Mouse (Mus musculus) G1E (cell line): Measurements from ENCODE around the gene Chd6.

Source experiments
- CTCF ChIP-seq: IDR thresholded peaks from 2 replicates; pipeline ENCODE4 v1.5.1; 2012; ENCODE audit warnings: low read depth, low read length, inconsistent platforms, mixed read lengths
- GATA1 ChIP-seq: IDR thresholded peaks from 2 replicates; pipeline ENCODE4 v1.6.1; 2012; ENCODE audit warnings: borderline replicate concordance, low read length, inconsistent platforms, mixed read lengths
- TAL1 ChIP-seq: conservative IDR thresholded peaks from 2 replicates; pipeline ENCODE4 v1.6.1; 2012; ENCODE audit warnings: low read depth, low read length, inconsistent platforms, mixed read lengths

DNA sequence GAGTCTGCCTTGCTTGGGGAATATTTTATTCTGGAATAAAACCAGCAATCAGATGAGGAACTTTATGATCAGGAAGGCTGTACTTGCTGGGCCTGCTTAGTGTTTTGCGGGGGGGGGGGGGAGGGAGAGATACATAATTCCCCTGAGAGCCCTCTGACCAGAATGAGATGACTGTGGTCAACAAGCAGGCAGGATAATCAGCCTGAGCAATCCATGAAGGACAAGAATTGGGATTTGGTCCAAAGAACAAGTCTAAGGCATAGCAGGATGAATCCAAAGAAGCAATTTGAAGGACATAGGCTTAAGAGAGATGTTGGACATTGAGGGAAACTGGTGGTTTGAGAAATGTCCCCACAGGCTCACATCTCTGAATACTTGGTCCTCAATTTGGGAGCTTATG is 130.2 kb downstream of the Chd6 start:
- TF ChIP-seq CTCF: no peak
- TF ChIP-seq TAL1: no peak
- TF ChIP-seq GATA1: no peak
